Mouse (Mus musculus) cerebral cortex, adult 2 months (tissue): Measurements from ENCODE around the gene Anks1b.

Source experiments
- WGBS: fragments of 180-500 bp; shearing (Covaris S2); methylation state at CpG from one replicate; pipeline ENCODE4 v1.1.7; 2018; 5-methylcytosine and 5-hydroxymethylcytosine counted together

Gene Anks1b

DNA sequence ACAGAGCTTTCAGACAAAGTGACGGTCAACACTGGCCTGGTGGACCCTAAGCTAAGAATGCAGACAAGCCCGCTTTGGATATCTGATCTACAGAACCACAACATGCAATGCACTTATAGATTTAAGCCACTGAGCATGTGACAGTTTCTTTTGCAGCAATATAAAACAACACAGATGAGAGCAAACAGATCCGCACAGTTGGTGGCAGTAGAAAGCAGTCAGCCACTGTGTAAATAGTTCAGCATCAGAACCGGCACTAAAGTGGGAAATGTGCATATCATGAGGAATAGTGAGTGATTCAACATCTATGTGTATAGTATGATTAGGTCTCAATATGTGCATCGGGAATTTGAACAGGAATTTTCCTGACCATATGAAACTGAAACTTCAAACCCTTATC is 867.6 kb downstream of the Anks1b start:
- WGBS, result 60% methylated on average over 5 of the region's 5 CpGs

DNA sequence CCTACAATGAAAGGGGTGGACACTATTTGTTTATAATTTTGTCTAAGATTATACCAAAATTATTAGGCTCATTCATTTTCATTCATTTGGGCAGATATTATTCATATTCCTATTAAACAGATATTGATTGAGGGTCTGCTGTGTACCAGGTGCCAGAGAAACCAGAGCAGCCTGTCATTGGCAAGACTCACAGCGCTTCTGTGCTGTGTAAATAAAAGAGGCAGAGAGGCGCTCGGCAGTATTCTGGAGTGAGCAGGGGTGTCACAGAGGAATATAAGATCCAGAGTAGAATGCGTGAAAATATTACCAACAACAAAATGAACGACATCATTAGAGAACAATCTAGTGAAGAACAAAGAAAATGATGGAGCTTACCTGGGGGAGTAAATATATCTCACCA is 878.6 kb downstream of the Anks1b start:
- WGBS, result 50% methylated on average over 5 of the region's 5 CpGs

DNA sequence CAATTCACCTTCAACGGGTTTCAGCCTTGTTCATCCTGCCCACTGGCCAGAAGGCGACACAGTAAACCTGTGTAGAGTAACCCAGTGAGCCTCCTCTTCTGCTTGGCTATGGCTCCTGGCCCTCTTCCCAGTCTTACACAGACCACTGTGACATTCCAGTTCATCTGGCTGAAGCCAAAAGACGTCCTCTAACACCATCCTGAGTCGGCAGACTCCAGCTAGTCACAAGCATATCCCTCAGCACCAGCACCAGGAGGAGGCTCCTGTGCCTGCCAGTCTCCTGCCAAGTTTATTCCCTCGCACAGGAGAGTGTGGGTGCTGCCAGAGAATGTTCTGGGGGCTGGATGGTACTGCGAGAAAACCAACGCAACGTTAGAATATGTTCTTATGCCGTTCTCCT is 879.8 kb downstream of the Anks1b start:
- WGBS, result 27% methylated on average over 9 of the region's 9 CpGs

DNA sequence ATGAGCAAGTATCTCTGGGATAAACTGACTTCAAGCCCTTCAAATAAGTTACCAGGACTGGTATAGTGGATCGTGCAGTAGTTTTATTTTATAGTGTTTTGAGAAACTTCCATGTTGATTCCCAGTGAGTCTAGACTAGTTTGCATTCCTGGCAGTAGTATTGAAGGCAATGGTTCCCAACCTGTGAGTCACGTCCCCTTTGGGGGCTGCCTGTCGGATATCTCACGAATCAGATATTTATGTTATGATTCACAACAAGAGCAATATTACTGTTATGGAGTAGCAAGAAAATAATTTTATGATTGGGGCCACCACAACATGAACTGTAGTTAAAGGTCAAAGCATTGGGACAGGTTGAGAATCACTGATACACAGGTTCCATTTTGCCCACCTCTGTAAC is 884.5 kb downstream of the Anks1b start:
- WGBS, result 65% methylated on average over 4 of the region's 4 CpGs

DNA sequence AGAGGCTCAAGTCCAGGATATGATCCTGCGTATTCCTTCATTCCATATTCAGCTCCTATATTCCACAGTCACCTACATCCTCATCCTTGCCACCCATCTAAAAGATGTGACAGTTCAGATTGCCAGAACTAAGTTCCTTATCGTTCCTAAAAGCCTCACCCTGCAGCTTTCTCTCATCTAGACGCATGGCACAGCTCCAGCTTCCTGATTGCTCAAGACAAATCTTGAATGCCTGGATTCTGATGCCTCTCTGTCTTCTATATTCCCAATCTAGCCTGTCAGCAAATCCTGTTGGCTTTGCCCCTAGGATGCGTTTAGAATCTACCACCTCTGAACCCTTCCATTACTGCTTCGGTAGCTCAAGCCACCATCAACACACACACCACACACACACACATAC is 886.6 kb downstream of the Anks1b start:
- WGBS, result 50% methylated on average over 5 of the region's 5 CpGs

DNA sequence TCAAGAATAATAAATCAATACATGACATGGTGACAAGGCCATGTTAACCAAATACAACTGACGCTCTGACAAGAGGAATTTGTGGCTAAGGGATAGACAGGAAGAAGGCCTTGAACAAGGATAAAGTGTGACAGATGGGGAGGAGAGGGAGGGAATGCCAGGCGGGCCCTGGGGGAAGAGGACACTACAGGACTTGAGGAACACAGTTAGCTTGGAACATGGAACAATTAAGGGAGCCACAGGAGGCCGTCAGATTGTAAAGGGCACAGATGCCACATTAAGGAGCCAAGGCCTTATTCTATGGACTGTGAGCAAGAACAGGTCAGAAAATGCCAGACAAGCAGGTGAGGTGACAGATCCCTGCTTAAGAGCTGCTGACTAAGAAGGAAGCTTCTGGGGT is 893.0 kb downstream of the Anks1b start:
- WGBS, result 73% methylated on average over 3 of the region's 3 CpGs

DNA sequence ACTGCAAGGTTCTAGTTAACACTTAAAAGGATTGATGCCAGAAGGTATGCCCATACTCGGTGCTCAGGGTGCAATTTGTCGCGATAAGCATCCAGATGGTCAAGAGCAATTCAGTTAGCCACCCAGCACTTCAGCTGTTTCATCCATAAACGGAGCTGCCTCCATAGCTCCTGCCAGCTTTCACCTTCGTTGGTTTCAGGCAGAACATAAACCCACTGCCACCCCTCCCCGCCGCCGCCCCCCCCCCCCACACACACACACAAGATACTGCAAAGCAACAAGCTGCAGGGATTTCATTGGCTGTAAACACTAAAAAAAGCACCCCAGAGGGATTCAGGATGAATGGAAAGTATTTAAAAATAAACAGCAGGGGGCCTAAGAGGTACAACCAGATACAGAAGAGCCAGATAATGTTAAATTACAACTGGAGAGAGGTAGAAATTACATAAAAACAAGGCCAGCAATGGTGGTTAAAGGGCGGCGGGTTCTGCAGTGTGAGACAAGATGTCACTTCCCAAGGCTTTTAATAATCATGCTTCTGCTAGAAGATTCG is 897.2 kb downstream of the Anks1b start:
- 12% methylated on average over 11 of the region's 11 CpGs for WGBS

DNA sequence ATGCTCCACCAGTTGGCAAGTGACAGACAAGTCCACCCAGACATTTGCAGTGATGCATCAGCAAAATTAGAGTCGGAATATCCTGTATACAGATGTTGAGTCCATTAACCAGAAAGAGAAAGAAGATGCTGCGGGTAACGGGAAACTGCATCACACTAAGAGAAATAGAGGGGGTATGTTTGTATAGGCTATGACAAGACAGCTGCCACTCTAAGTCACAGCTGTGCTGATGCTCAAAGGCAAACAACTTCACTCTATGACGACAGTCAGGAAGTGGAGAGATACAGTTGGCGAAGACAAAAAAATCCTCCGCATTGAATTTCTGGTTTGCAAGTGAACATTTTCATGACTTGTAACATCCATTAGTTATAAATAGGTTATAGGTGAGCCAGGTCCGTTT is 897.7 kb downstream of the Anks1b start:
- WGBS, result 33% methylated on average over 7 of the region's 7 CpGs

DNA sequence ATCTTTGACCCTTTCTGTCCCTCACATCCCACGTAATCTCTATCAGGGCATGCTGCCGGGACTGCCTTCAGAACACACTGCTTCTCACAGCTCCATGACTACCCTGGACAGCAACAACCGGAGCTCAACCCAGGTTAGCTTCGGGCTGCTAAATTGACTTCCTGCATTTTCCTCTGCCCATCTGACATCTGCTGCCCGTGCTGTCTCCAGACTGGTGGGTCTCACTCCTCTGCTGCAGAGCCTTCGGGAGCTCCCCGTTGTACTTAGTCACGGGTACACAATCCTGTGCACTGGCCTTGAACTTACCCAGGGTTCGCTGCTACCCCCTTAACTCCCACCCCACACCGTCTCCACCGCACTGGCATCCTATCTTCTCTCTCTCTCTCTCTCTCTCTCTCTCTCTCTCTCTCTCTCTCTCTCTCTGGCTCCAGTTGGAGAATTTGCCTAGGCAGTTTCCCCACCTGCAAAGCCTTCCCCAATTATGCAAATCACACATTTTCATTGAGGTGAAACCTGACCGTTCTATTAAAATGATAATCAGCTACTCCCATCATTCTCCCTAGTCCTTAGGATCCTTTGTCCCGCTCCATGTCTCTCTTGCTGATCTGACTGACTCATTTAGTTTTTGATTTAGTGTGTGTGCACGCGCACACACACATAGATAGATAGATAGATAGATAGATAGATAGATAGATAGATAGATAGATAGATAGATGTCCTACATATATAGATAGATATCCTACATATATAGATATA is 898.3 kb downstream of the Anks1b start:
- whole genome bisulfite sequencing, result 26% methylated on average over 15 of the region's 15 CpGs

DNA sequence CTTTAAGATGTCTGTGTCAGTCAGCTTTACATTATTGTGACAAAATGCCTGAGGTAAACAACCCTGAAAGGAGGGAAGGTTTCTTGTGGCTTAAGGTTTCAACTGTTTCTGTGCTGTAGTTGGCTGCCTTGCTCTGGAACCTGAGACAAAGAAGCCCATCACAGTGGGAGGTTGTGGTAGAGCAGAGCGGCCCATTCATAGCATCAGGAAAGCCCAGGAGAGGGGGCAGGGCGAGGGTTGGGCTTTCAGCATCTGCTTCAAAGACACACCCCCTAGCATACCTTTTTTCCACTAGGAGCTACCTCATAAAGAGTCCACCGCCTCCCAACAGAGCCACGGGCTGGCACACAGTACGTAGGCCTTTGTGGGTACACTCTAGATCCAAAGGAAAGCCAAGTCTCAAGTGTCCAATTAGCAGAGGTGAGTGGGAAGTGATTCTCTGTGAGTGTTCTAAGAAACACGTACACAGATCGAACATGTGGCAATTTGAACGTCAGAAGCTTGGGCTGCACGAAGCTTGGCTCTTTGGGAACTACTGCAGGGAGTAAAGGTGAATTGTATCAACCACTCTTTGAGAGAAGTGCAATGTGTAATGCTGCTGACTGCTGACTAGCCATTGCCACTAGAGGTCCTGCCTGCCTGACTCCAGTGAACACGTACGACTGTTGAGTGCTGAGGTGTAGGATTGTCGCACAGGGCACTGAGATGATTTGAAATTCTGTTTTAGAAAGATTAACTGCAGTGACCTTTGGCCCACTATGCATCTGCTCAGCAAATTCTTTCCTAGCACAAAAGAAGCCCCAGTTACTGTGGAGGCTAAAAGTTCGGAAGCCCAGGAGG is 906.5 kb downstream of the Anks1b start:
- WGBS, result 54% methylated on average over 13 of the region's 13 CpGs

DNA sequence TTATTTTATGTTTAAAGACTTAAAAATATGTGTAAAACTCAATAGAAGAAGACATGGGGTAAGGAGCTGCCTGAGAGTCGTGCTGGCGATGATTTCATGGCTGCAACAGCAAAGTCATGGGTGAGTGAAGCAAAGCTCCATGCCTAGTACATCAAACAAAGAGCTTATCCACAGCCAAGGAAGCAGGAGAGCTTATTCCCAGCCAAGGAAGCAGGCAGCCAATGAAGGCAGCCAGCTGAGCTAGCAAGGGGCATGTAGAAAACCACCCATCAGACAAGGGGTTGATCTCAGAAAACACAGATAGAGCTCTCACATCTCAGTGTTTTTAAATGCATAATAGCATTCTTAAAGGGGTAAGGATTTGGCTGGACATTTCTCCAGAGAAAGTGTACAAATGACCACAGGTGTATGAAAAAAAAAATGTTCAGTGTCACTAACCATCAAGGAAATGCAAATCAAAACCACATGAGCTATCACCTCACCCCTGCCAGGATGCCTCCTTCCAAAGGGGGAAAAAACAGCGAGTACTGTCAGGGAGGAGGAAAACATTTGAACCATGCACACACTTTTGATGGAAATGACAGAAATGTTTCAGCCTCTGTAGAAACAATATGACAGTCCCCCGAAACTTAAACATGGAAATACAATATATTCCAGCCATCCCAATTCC is 911.8 kb downstream of the Anks1b start:
- 60% methylated on average over 4 of the region's 4 CpGs for WGBS

DNA sequence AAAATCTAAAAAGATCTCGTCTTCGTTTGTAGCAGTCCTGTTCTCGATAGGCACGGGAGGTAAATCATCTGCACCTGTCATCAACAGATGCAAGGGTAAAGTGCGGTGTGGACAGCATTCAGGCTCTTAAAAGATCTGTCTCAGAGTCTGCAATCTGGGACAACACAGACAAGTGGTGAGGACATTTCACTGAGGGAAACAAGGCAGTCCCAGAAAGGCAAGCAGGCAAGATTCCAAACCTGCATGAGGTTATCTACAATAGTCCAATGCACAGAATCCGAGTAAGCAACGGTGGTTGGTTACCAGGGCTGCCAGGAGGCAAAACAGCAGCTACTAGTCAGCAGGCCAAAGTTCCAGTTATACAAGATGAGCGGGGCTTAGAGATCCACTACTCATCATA is 912.4 kb downstream of the Anks1b start:
- WGBS, result 67% methylated on average over 8 of the region's 8 CpGs

DNA sequence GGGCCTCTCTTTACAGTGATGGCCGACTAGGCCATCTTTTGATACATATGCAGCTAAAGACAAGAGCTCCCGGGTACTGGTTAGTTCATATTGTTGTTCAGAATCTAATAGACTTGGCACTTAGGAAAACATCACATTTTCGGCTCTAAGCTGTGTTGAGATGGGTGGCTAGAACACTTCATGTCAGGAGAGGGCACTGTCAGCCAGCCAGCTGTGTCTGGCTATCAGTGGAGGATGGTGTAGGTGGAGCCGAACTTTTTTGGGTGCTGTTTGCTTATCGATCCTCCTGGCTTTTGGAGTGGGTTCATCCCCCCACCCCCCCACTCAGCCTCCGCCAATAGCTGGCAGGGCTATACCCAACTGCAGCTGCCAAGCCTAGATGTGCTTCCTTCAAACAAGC is 929.8 kb downstream of the Anks1b start:
- 25% methylated on average over 6 of the region's 6 CpGs for WGBS

DNA sequence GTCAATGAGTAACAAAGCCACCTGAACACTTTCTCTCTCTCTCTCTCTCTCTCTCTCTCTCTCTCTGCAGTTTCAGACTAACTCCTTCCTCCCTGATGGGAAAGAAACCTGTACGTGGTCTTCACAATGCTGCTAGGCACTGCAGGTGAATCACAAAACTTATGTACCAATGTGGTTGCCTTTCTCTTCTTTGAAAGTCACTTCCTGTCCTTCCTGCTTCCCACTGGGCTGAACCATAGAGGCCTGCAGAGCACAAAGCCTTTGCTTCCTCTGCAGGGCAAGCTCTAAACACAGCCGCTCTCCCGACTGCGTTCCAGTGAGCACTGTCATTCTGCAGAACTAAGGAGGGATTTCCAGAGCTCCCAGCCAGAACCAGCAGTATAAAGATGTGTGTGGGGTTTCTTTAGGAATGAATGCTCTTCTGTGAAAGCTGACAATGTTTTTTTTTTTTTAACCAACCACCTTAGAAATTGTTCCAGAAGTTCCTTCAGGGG is 931.3 kb downstream of the Anks1b start:
- 35% methylated on average over 4 of the region's 4 CpGs for WGBS

DNA sequence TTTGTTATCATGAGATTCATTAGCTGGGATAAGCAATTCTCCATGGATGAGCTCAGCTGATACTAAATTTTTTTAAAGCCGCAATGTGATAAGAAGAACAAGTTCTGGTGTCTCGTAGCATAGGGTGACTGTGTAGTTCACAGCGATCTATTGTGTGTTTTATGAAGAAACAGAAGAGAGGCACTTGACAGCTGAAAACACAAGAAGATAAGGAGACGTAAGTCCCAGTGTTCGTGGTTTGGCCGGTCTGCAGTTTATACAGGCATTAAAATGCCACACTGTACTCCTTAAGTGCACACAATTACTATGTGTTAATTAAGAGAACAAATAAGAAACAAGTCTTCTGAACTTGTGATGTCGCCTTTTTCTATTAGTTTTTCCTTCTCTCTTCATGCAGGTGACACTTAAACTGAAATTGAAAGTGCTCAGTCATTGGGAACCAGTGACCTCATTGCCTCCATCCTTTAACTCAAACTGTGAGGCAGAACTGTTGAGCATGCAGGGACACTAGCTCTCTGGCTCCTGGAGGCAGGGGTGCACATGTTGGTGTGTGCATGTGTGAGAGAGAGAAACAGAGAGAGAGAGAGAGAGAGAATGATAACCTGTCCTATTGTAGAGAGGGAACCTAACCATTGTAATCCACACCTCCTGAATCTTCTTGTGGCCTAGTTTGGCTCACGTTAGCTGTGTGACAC is 935.5 kb downstream of the Anks1b start:
- 89% methylated on average over 8 of the region's 8 CpGs for WGBS

DNA sequence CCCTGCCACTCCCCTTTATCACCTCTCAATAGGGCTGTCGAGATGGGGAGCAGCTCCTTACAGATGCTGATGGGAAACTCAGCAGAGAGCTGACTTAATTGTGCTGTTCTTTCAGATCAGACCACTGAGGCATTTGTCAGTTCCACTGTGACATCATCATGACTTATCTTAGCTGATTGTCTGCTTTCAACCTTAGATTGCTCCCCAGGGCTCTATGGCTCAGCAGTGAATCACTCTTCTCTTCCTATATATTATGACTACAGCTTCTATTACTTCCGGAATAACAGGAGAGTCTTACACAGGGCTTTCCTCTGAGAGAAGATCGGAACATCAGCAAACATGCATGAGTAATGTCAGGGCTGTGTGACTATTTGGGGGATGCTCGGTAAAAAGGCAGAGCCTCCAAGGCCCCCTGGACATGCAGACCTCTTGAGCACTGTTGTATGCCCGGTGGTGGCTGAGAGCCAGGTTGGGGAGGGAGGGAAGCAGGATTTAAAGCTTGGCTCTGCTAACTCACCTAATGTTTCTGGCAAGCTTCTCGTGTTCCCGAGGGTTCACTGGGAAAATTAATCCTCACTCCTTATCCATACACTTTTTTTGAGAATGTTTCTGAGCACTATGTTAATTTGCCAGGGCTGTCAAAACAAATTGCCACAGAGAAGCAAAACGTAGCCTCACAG is 936.7 kb downstream of the Anks1b start:
- 35% methylated on average over 8 of the region's 8 CpGs for WGBS

DNA sequence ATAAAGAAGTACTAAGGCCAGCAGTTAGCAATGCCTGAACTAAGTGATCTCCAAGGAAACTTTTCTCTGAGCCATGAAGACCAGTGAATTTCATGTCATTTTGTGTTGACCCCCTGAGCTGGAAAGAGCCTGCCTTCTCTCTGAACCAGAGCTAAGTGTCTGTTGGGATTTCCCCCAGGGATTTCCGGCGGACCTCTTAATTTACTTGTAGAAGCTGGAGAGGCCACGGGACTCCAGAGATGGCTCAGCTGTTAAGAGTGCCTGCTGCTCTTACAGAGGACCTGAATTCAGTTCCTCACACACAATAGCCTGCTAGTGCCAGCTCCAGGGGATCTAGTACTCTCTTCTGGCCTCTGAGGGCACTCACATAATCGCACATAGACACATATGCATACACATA is 938.1 kb downstream of the Anks1b start:
- 86% methylated on average over 4 of the region's 4 CpGs for WGBS

DNA sequence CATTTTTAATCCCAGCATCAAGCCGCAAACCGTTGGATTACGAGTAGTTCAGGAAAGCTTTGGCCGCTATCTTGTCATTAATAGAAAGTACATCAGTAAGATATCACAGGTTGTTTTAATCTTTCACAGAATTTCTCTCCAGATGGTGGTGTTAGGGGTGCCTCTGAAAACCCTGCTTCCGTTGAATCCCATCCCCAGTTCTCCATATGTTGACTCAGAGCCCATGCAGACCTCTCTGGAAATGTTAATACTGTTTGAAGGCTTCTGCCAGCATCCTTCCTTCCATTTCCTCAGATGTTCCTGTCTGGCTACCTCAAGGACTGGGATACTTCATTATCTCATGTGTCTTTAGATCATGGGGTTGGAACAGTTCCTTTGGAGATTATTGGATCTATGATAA is 940.0 kb downstream of the Anks1b start:
- WGBS, result 82% methylated on average over 5 of the region's 5 CpGs

DNA sequence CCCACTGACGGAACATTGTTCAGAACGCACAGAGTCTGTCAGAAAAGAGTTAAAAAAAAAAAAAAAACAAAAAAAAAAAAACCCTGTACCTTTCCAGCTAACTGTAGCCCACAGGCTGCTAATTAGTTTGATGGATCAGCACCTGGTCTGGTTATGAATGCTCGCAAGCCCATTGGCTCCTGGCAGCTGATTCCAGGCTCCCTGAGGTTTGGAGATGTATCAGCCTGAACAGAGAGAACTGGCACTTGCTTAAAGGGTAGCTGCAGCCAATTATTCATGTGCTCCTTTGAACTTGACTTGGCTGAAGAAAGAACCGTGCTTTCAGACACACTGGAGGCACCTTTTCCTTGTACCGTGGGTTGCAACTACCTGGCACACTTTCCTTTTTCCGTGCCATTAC is 941.1 kb downstream of the Anks1b start:
- 48% methylated on average over 6 of the region's 6 CpGs for WGBS

DNA sequence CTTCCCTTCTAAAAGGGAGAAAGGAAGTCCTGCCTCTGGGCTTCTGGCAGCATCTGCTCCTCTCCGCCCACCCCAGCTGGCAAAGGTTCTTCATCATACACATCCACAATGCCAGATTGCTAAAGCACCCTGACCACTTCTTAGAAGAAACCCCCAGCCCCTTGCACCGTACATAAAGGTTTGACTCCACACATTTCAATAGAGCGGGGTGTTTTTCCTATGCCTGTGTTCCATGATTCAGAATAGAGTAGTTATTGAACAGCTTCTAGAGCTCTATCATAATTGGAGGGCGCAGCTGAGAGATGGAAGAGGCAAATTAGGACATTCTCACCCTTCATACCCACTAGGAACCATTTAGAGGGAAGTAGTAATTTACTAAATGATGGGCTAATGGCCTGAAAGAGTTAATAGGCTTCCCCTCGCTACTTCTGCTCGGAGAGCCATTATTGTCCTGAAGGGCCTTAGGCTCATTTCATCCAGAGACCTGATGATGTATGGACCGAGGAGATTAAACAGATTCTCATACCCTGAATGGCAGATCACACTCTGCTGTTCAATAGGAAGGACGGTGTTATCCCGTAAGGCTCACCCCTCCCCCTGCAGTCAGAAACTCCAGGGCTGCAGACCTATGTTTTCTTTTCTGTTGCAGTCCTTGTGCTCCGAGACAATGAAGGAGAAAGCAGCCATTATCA is 945.1 kb downstream of the Anks1b start:
- WGBS, result 49% methylated on average over 10 of the region's 10 CpGs
